In the genomic region with DNA sequence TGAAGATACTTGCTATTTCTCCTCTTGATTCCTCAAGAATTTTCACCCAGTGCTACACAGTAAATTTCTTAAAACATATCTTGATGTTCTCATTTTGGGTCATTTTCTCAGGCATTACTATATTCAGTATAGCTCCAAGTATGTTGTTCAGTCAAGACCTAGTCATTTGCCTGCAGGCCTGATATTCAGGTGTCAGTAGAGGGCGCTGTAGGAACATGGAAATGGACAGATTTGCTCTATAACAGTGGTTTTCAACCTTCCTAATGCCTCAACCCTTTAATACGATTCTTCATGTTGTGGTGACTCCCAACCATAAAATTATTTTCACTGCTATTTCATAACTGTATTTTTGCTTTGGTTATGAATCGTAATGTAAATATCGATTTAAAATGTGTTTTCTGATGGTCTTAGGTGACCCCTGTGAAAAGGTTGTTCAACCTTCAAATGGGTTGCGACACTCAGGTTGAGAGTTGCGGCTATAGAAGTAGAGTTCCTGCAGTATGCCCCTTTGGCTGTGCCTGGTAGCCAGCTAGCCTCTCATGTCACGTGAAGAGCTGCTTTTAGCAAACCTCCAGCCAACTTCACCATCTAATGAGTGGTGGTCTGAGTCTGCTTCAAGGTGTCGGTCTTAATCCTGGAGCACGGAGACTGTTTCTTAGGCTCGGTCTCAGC, we compare ENCODE assay signal across 9 mouse cellular contexts. TPM values are rescaled to one million over a fixed set of nuclear protein-coding genes. Genes with fewer than 3 reads are reported as not detected.
A peak's percentile ranks its signal among the peaks of the same experiment; 100 is the strongest.
DNase-seq lines count a peak whose midpoint lies in the region; ATAC-seq and TF ChIP-seq lines count a peak whose summit lies in the region.
"Had no signal": no experiment of that assay in that cellular context is flagged by ENCODE, and none has a peak within 500 bp of the region (broad histone marks: within the 10 kb centered on the region; RNA-seq: fewer than 3 reads in every experiment).

No protein-coding gene starts in this region.

- H3K4me1 ChIP-seq in spleen, adult 2 months (ENCODE audit: control insufficient read depth, insufficient read depth, insufficient read length), result no peaks in the 10 kb centered on the region
- no peaks in the 10 kb centered on the region for H3K4me1 ChIP-seq in forebrain, embryonic 13.5 days
- H3K4me1 ChIP-seq in liver, embryonic 14.5 days (replicated peaks; ENCODE audit: control insufficient read depth in 2 of 2, insufficient read depth in 2 of 2, low read length in 1 of 2), result no peaks in the 10 kb centered on the region; a peak in 1 of 4 replicates

- H3K36me3 ChIP-seq in spleen, adult 2 months (ENCODE audit: control insufficient read depth, insufficient read depth, low read length), result no peaks in the 10 kb centered on the region
- H3K36me3 ChIP-seq in forebrain, embryonic 13.5 days (ENCODE audit: poor library complexity, severe bottlenecking), result no peaks in the 10 kb centered on the region
- no peaks in the 10 kb centered on the region for H3K36me3 ChIP-seq in liver, embryonic 14.5 days (replicated peaks; ENCODE audit: control insufficient read depth, insufficient read depth, low read depth)

- H3K9ac ChIP-seq in forebrain, embryonic 13.5 days, result no peak overlapping the region
- no peak overlapping the region for H3K9ac ChIP-seq in liver, embryonic 14.5 days (replicated peaks)

- ATAC-seq in forebrain, embryonic 13.5 days, result peak; percentile 61; the same call in 1 of the 2 replicates
- no peak for ATAC-seq in liver, embryonic 14.5 days (ENCODE audit: insufficient read depth)
- no peak for ATAC-seq in megakaryocyte-erythroid progenitor cell, adult 5-6 weeks (replicated peaks; ENCODE audit: low FRiP score, low TSS enrichment, poor library complexity, severe bottlenecking)

- TF ChIP-seq POLR2A in spleen, adult 2 months (IDR thresholded peaks at IDR 0.05; ENCODE audit: low read depth, low read length), result no peak

- 0 out of 2 replicates have a peak, but pooled peaks have one; percentile 4 for TF ChIP-seq CTCF in spleen, adult 2 months (IDR thresholded peaks at IDR 0.05; ENCODE audit: extremely low read depth, insufficient read depth, insufficient read length, insufficient replicate concordance)
- peak; percentile 68 for TF ChIP-seq CTCF in liver, embryonic 14.5 days (IDR thresholded peaks at IDR 0.05; ENCODE audit: low read depth)

- no peaks in the 10 kb centered on the region for H3K9me3 ChIP-seq in forebrain, embryonic 13.5 days (replicated peaks)
- no peaks in the 10 kb centered on the region for H3K9me3 ChIP-seq in liver, embryonic 14.5 days (ENCODE audit: control insufficient read depth, low read length)

- TF ChIP-seq EP300 in liver, embryonic 14.5 days (IDR thresholded peaks at IDR 0.05; ENCODE audit: low read depth), result no peak

- H3K27ac ChIP-seq in spleen, adult 2 months (ENCODE audit: insufficient read depth, low read length), result no peak overlapping the region
- H3K27ac ChIP-seq in forebrain, embryonic 13.5 days, result no peak overlapping the region
- H3K27ac ChIP-seq in liver, embryonic 14.5 days, result no peak overlapping the region

- DNase-seq in spleen, adult 2 months (ENCODE audit: low read depth in 1 of 2, low spot score in 2 of 2), result peak; percentile 9 to 44
- no peak for DNase-seq in spleen, adult 12 weeks (ENCODE audit: low spot score)
- DNase-seq in adrenal gland, postnatal 36 days, result peak; percentile 77 to 78
- DNase-seq in kidney, postnatal 10 days, result peak; percentile 85
- peak; percentile 43 to 46 (median 46) for DNase-seq in liver, embryonic 14.5 days (ENCODE audit: low read depth in 3 of 3, low spot score in 3 of 3)
- peak; percentile 80 for DNase-seq in retina, postnatal 1 day

- no peak overlapping the region for H3K4me2 ChIP-seq in forebrain, embryonic 13.5 days
- no peak overlapping the region for H3K4me2 ChIP-seq in liver, embryonic 14.5 days (ENCODE audit: low read depth)

- H3K27me3 ChIP-seq in spleen, adult 2 months (ENCODE audit: control insufficient read depth, insufficient read depth, low read length), result no peaks in the 10 kb centered on the region
- no peaks in the 10 kb centered on the region for H3K27me3 ChIP-seq in forebrain, embryonic 13.5 days
- no peaks in the 10 kb centered on the region for H3K27me3 ChIP-seq in liver, embryonic 14.5 days (ENCODE audit: control insufficient read depth, insufficient read depth, low read length)

- no peak overlapping the region for H3K4me3 ChIP-seq in spleen, adult 2 months (ENCODE audit: extremely low read depth, insufficient read depth, insufficient read length)
- H3K4me3 ChIP-seq in forebrain, embryonic 13.5 days, result no peak overlapping the region
- no peak overlapping the region for H3K4me3 ChIP-seq in liver, embryonic 14.5 days (ENCODE audit: insufficient read depth in 1 of 2, low read depth in 2 of 2, low read length in 2 of 2)

- WGBS in spleen, adult 2 months, result 61% methylated on average over 10 of the region's 10 CpGs
- 60% methylated on average over 10 of the region's 10 CpGs for WGBS in forebrain, embryonic 13.5 days
- 51% methylated on average over 10 of the region's 10 CpGs for WGBS in liver, embryonic 14.5 days (ENCODE audit: insufficient replicate concordance)

RNA-seq across cellular contexts. Expression of a gene that starts 35.9 kb away (rescaled TPM):
- polyA plus RNA-seq in spleen, adult 2 months (2012; rRNA removed), result 20.0 and 24.2 TPM in 2 replicates
- 10 to 100 TPM; 12.7 to 13.0 TPM for total RNA-seq in adrenal gland, postnatal 36 days (2021)
- 60.5 and 64.7 TPM in 2 replicates for polyA plus RNA-seq in forebrain, embryonic 13.5 days (2015; fragmentation: Nextera tagmentation; extraction: Ambion mirVana)
- polyA plus RNA-seq in liver, embryonic 14.5 days (2012; rRNA removed), result 16.3 and 16.5 TPM in 2 replicates
- 11.4 and 12.2 TPM in 2 replicates for polyA plus RNA-seq in liver, embryonic 14.5 days (2014; fragmentation: Nextera tagmentation; extraction: Ambion mirVana)
- total RNA-seq in megakaryocyte-erythroid progenitor cell, adult 5-6 weeks (2014; fragmentation: Nextera tagmentation), result 21.2 and 25.6 TPM in 2 replicates
- total RNA-seq in megakaryocyte-erythroid progenitor cell, adult 5-6 weeks (2017), result 17.2 and 19.1 TPM in 2 replicates

RNA-seq across cellular contexts. Expression of a gene that starts 36.2 kb away (rescaled TPM):
- polyA plus RNA-seq in spleen, adult 2 months (2012; rRNA removed), result 11.3 and 11.7 TPM in 2 replicates
- 10 to 100 TPM; 31.2 to 35.7 TPM for total RNA-seq in adrenal gland, postnatal 36 days (2021)
- polyA plus RNA-seq in forebrain, embryonic 13.5 days (2015; fragmentation: Nextera tagmentation; extraction: Ambion mirVana), result 78.5 and 84.4 TPM in 2 replicates
- polyA plus RNA-seq in liver, embryonic 14.5 days (2012; rRNA removed), result 18.0 and 20.0 TPM in 2 replicates
- polyA plus RNA-seq in liver, embryonic 14.5 days (2014; fragmentation: Nextera tagmentation; extraction: Ambion mirVana), result 23.6 and 25.2 TPM in 2 replicates
- total RNA-seq in megakaryocyte-erythroid progenitor cell, adult 5-6 weeks (2014; fragmentation: Nextera tagmentation), result 36.5 and 52.7 TPM in 2 replicates
- total RNA-seq in megakaryocyte-erythroid progenitor cell, adult 5-6 weeks (2017), result 13.2 TPM in 2 replicates

RNA-seq across cellular contexts. Expression of a gene that starts 51.8 kb away (rescaled TPM):
- polyA plus RNA-seq in spleen, adult 2 months (2012; rRNA removed), result not detected in 2 replicates
- not detected for total RNA-seq in adrenal gland, postnatal 36 days (2021)
- 2.6 and 2.7 TPM in 2 replicates for polyA plus RNA-seq in forebrain, embryonic 13.5 days (2015; fragmentation: Nextera tagmentation; extraction: Ambion mirVana)
- 0.04 and 0.09 TPM in 2 replicates for polyA plus RNA-seq in liver, embryonic 14.5 days (2012; rRNA removed)
- polyA plus RNA-seq in liver, embryonic 14.5 days (2014; fragmentation: Nextera tagmentation; extraction: Ambion mirVana), result not detected in 2 replicates
- not detected in 2 replicates for total RNA-seq in megakaryocyte-erythroid progenitor cell, adult 5-6 weeks (2014; fragmentation: Nextera tagmentation)
- total RNA-seq in megakaryocyte-erythroid progenitor cell, adult 5-6 weeks (2017), result 0.70 and 0.80 TPM in 2 replicates
- polyA plus RNA-seq: gonadal fat pad, adult 2 months had no signal
